Mouse (Mus musculus) neural tube, embryonic 14.5 days (tissue): Measurements from ENCODE around the gene Nadk. TPM values are rescaled to one million over a fixed set of nuclear protein-coding genes. Genes with fewer than 3 reads are reported as not detected.

Source experiments
- ATAC-seq: fragments of 200-750 bp; cut with Nextera tagmentation; 2 replicates; pipeline ENCODE4 v1.8.0; 2017; ENCODE audit warnings: low read depth, mild to moderate bottlenecking, moderate TSS enrichment, moderate library complexity
- H3K27ac ChIP-seq: fragments of 300-500 bp; sonication (generic); 2 replicates; pipeline ENCODE4 v1.5.1; 2014; ENCODE audit warnings: low read depth, mild to moderate bottlenecking, control low read depth, low read length, moderate library complexity, mixed read lengths
- H3K27me3 ChIP-seq: fragments of 300-500 bp; sonication (generic); 2 replicates; pipeline ENCODE4 v1.6.1; 2014; ENCODE audit warnings: low read length; ENCODE audit not compliant: control insufficient read depth, insufficient read depth
- H3K36me3 ChIP-seq: fragments of 300-500 bp; sonication (generic); 2 replicates; pipeline ENCODE4 v1.6.1; 2014; ENCODE audit warnings: low read length, mixed read lengths; ENCODE audit not compliant: control insufficient read depth, insufficient read depth
- H3K4me1 ChIP-seq: fragments of 300-500 bp; sonication (generic); 2 replicates; pipeline ENCODE4 v1.6.1; 2014; ENCODE audit warnings: low read length; ENCODE audit not compliant: control insufficient read depth, insufficient read depth
- H3K4me2 ChIP-seq: fragments of 300-500 bp; sonication (generic); 2 replicates; pipeline ENCODE4 v1.6.1; 2014; ENCODE audit warnings: mild to moderate bottlenecking, low read depth, low read length, control low read depth
- H3K4me3 ChIP-seq: fragments of 300-500 bp; sonication (generic); 2 replicates; pipeline ENCODE4 v1.5.1; 2014; ENCODE audit warnings: low read depth, low read length, control low read depth, mixed read lengths
- H3K9ac ChIP-seq: fragments of 300-500 bp; sonication (generic); replicated peaks from 2 replicates; pipeline ENCODE4 v1.6.1; 2014; ENCODE audit warnings: low read depth, mild to moderate bottlenecking, control low read depth, low read length, mixed read lengths
- H3K9me3 ChIP-seq: fragments of 300-500 bp; sonication (generic); 2 replicates; pipeline ENCODE4 v1.6.1; 2016; ENCODE audit warnings: low read length; ENCODE audit not compliant: control insufficient read depth
- WGBS: fragments of 180-500 bp; shearing (Covaris S2); extraction: QIAGEN DNeasy Blood & Tissue Kit; methylation state at CpG from one replicate; pipeline ENCODE4 v1.1.7; 2014; 5-methylcytosine and 5-hydroxymethylcytosine counted together
- polyA plus RNA-seq: library from polyadenylated mRNA; unstranded; fragments of >200 nt; fragmentation: Nextera tagmentation; extraction: Ambion mirVana; gene quantifications from 2 replicates; pipeline ENCODE4 v1.2.1, GENCODE M21; 2014

Nadk gene
- polyA plus RNA-seq, 1 experiment from 2014 or later: 79.1 TPM

DNA sequence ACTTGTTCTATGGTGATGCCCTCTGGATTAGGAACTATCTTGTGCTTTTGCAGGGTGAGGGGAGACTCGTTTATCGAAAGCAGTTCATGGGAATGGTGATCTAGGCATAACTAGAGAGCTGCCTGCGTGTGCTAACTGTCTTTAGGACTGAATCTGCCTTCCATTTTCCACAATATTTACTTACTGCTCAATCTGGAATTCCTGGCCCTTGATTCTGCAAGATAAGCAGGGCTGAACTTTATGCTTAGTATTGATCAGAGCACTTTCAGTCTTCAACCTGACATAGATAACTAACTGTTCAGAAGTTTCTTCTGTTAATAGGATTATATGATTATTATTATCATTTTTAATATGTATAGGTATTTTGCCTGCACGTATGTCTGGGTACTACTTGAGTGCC, 43.0 kb downstream of the Nadk start:
- H3K9me3 ChIP-seq: no peaks in the 10 kb centered on the region
- no peaks in the 10 kb centered on the region; the same call in 1 of the 2 replicates for H3K27me3 ChIP-seq
- H3K4me3 ChIP-seq: no peak overlapping the region
- H3K36me3 ChIP-seq: peaks cover 8% of the 10 kb centered on the region
- H3K27ac ChIP-seq: no peak overlapping the region
- H3K4me1 ChIP-seq: peaks cover 5% of the 10 kb centered on the region
- no peak for ATAC-seq
- H3K4me2 ChIP-seq: no peak overlapping the region
- WGBS: 95% methylated on average over 4 of the region's 4 CpGs
- no peak overlapping the region for H3K9ac ChIP-seq

DNA sequence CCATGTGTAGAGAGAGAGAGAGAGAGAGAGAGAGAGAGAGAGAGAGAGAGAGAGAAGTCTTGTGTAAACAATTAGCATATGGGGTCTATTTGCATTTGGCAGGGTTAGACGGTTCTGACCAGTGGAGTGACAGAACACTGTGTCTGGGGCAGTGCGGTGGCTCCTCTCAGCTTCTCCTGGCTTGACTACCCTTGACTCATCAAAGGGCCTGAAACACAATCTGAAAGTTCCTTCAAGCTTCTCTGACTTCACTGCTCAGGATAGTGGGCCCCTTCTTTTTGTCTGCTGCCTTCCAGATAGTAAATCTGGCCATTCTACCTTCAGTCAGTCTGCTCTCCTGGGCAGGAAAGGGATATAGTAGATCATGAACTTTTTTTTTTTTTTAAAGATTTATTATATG, 44.6 kb downstream of the Nadk start:
- Histone ChIP-seq H3K4me2 (no peak overlapping the region), H3K4me1 (peaks cover 5% of the 10 kb centered on the region), H3K27ac (no peak overlapping the region), H3K9ac (no peak overlapping the region), H3K4me3 (no peak overlapping the region), H3K27me3 (no peaks in the 10 kb centered on the region; the same call in 1 of the 2 replicates), H3K9me3 (no peaks in the 10 kb centered on the region), H3K36me3 (peaks cover 18% of the 10 kb centered on the region)
- ATAC-seq: no peak
- 71% methylated on average over 2 of the region's 2 CpGs for WGBS

- 93% methylated on average over 3 of the region's 3 CpGs for WGBS
Observed at GRCm38 (mm10) chr4:155611860-155612259, 49.7 kb downstream of the Nadk start.

GRCm38 (mm10) chr4:155613264-155613663, 51.1 kb downstream of the Nadk start:
- Histone ChIP-seq H3K9me3 (no peaks in the 10 kb centered on the region), H3K36me3 (peaks cover 65% of the 10 kb centered on the region), H3K9ac (no peak overlapping the region), H3K27ac (no peak overlapping the region), H3K4me1 (no peaks in the 10 kb centered on the region), H3K4me3 (no peak overlapping the region), H3K4me2 (no peak overlapping the region), H3K27me3 (no peaks in the 10 kb centered on the region)
- 94% methylated on average over 3 of the region's 3 CpGs for WGBS
- no peak for ATAC-seq

More at GRCm38 (mm10) chr4:155611860-155612259, 49.7 kb downstream of the Nadk start:
- ATAC-seq: no peak
- Histone ChIP-seq H3K4me1 (no peaks in the 10 kb centered on the region), H3K4me3 (no peak overlapping the region), H3K27me3 (no peaks in the 10 kb centered on the region), H3K9ac (no peak overlapping the region), H3K36me3 (peaks cover 56% of the 10 kb centered on the region), H3K27ac (no peak overlapping the region), H3K9me3 (no peaks in the 10 kb centered on the region), H3K4me2 (no peak overlapping the region)

DNA sequence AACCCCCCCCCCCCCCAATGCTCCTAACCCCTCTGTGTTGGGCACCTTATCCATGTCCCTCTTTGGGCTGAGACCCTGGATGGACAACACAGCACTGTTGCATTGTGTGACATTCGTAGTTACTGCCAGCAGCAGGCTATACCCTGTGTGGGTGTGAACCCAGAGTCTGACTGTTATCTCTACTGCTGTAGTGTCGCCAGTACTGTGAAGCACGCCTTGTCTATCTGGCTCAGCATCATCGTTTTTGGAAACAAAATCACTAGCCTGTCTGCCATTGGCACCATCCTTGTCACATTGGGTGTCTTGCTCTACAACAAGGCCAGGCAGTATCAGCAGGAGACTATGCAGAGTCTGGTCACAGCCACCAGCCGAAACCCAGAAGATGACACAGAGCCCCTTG, 56.1 kb downstream of the Nadk start:
- Histone ChIP-seq H3K27ac (no peak overlapping the region), H3K36me3 (peaks cover 60% of the 10 kb centered on the region), H3K9ac (no peak overlapping the region), H3K4me3 (no peak overlapping the region), H3K4me1 (no peaks in the 10 kb centered on the region; the same call in 1 of the 2 replicates), H3K9me3 (no peaks in the 10 kb centered on the region), H3K4me2 (no peak overlapping the region), H3K27me3 (no peaks in the 10 kb centered on the region)
- WGBS: 98% methylated on average over 5 of the region's 5 CpGs
- ATAC-seq: no peak

DNA sequence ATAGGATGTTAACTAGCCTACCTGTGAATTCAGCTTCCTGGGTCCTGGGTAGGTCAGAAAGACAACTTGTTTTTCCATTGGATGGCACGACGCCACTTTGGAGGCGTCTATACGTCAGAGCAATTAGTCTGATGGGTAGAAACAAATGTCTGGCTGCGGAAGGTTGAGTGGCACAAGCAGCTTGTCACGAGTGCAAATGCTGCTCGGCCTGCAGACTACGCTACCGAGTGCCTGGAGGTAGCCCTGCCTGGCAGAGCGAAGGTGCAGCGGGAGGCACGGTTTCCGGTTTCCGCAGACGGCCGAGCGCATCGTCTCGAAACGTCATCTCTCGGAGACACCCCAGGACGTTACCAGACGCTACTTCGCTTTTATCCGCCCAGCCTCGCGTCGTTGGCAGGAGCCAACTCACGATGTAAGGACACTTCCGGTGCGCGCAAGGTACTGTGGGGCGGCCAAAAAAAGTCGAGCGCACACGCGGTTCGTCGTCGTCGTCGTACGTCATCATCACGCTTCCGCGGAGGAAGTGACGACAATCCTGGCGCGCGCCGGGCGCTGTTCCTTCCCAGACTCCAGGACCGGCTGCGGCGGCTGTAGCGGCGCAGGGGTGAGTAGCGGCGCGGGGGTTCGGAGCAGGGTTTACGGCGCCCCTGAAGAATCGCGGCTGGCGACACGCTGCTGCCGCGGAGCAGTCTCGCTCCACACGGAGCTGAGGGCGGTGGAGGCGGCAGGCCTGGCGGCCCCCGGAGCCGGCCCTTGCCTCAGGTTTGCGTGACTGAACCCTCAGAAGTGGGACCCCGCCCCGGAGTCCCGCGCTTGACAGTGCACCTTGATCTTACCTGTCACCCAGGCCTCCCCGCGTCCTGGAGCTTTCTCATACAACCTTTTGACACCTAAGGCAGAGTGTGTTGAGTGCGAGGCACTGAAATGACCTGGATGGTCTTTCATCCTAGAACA, 62.4 kb downstream of the Nadk start, which contains the start of gene Cdk11b:
Cdk11b (plus strand) TSS at position 517 of the 954 bp plus-strand sequence.
- Histone ChIP-seq H3K36me3 (peaks cover 26% of the 10 kb centered on the region; the same call in 1 of the 2 replicates), H3K9me3 (no peaks in the 10 kb centered on the region)
- WGBS: under 1% methylated on average over 84 of the region's 84 CpGs

GRCm38 (mm10) chr4:155630267-155630666, 68.1 kb downstream of the Nadk start:
- H3K9me3 ChIP-seq: no peaks in the 10 kb centered on the region
- H3K4me3 ChIP-seq: no peak overlapping the region
- no peaks in the 10 kb centered on the region for H3K27me3 ChIP-seq
- ATAC-seq: no peak
- 92% methylated on average over 6 of the region's 6 CpGs for WGBS
- H3K27ac ChIP-seq: no peak overlapping the region
- H3K9ac ChIP-seq: no peak overlapping the region
- no peak overlapping the region for H3K4me2 ChIP-seq
- H3K36me3 ChIP-seq: peaks cover 53% of the 10 kb centered on the region
- peaks cover 3% of the 10 kb centered on the region; the same call in 1 of the 2 replicates for H3K4me1 ChIP-seq

More for the DNA sequence above, 62.4 kb downstream of the Nadk start, which contains the start of gene Cdk11b:
- Histone ChIP-seq H3K4me3 (peak within 1 kb of the TSS; percentile 76), H3K27ac (peak within 1 kb of the TSS; percentile 95), H3K27me3 (no peaks in the 10 kb centered on the region), H3K4me1 (peaks cover 10% of the 10 kb centered on the region; the same call in 1 of the 2 replicates), H3K4me2 (peak within 1 kb of the TSS; percentile 78), H3K9ac (peak within 1 kb of the TSS; percentile 69)
- peak; percentile 100 for ATAC-seq

DNA sequence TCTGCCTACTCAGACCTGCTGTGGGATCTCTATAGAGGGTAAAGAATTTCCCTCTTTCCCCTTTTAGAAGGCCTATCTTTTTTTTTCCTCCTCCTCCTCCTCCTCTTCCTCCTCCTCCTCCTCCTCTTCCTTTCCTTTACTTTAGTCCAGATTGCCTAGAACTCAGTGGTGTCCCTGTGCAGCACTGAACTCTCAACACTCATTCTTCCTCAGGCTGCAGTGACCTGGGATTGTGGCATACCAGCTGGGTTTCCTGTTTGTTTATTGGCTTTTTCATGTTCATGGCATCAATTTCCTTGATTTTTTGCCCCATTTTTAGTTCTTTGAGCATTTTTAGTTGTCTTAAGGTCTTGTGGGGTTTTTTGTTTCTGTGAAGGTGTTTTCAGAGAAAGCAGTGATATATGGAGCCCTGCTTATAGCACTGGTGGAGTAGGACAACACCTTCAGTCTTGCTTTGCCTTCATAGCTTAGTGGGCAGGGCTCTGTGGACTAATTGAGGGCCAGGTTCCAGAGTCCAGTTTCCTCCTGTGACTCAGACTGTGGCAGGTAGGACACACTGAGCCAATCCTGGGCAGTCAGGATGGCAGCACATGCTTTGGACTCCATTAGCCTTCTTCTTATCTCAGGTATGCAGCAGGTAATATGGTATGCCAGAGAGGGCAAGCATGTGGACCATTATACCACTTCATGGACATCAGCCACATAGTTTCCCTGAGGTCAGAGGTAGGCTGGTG, 73.8 kb downstream of the Nadk start:
- no peaks in the 10 kb centered on the region for H3K27me3 ChIP-seq
- H3K4me2 ChIP-seq: no peak overlapping the region
- no peak overlapping the region for H3K9ac ChIP-seq
- H3K4me1 ChIP-seq: no peaks in the 10 kb centered on the region
- no peak overlapping the region for H3K4me3 ChIP-seq
- ATAC-seq: no peak
- no peaks in the 10 kb centered on the region for H3K9me3 ChIP-seq
- H3K27ac ChIP-seq: no peak overlapping the region
- H3K36me3 ChIP-seq: peaks cover 63% of the 10 kb centered on the region
